Mouse (Mus musculus): ENCODE measurements around the gene Hibch.

GRCm38 (mm10) chr1:52951146-52951868 lies 106.6 kb downstream of the Hibch start:
- TF ChIP-seq CTCF (IDR thresholded peaks at IDR 0.05; ENCODE audit: extremely low read depth, insufficient read length, insufficient replicate concordance, low read depth, low read length): no peak
- no peak for TF ChIP-seq POLR2A (IDR thresholded peaks at IDR 0.05; ENCODE audit: low read depth, low read length)

All from small intestine, adult 2 months (tissue).